Mouse (Mus musculus): ENCODE data around the gene Plppr3.

GRCm38 (mm10) chr10:79859116-79859515 is 15.3 kb downstream of the Plppr3 start:
- TF ChIP-seq CTCF (IDR thresholded peaks at IDR 0.05; ENCODE audit: control insufficient read depth, insufficient read depth, insufficient read length) (no peak), CEBPB (IDR thresholded peaks at IDR 0.05; ENCODE audit: low read depth) (no peak), MYOG (IDR thresholded peaks at IDR 0.05; ENCODE audit: control insufficient read depth, extremely low read depth, insufficient read length) (no peak), USF1 (IDR thresholded peaks at IDR 0.05; ENCODE audit: low read depth) (no peak), MAX (IDR thresholded peaks at IDR 0.05) (no peak), MYOD1 (IDR thresholded peaks at IDR 0.05; ENCODE audit: control insufficient read depth, insufficient read length, low read depth) (no peak), FOSL1 (IDR thresholded peaks at IDR 0.05; ENCODE audit: insufficient read depth, low read length, poor library complexity, severe bottlenecking) (no peak)

Data from C2C12 (cell line).